19 mouse cellular contexts compared by ENCODE assay signal in the genomic region with DNA sequence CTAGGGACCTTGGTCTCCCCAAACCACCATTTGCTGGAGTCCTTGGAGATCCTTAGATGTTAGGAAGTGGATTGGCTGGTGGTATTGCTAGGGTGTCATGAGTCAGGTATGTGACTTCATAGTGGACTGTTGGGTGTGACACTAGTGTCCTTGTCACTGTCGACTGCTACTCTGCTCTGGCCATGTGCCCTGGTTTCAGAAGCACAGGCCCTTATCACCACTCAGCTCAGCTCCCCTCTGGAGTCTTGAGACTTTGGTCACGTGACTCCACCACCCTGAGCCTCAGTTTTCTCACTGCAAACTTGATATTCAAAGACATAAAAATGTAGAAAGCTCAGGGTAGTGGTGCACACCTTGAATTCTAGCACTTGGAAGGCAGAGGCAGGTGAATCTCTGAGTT.
"Had no signal": no experiment of that assay in that cellular context is flagged by ENCODE, and none has a peak within 500 bp of the region (broad histone marks: within the 10 kb centered on the region; RNA-seq: fewer than 3 reads in every experiment).

No protein-coding gene starts in this region.

- H3K27ac ChIP-seq: liver, embryonic 15.5 days; lung, embryonic 15.5 days; macrophage; midbrain, embryonic 13.5 days; midbrain, embryonic 15.5 days; neural tube, embryonic 12.5 days; stomach, embryonic 15.5 days; stomach, postnatal 0 days had no signal

- H3K4me2 ChIP-seq: liver, embryonic 15.5 days; lung, embryonic 15.5 days; midbrain, embryonic 11.5 days; midbrain, embryonic 13.5 days; midbrain, embryonic 15.5 days; neural tube, embryonic 12.5 days; stomach, embryonic 15.5 days had no signal

- ATAC-seq: liver, postnatal 0 days; lung, postnatal 0 days; midbrain, embryonic 13.5 days; midbrain, embryonic 15.5 days had no signal

- H3K4me3 ChIP-seq: liver, embryonic 15.5 days; lung, embryonic 15.5 days; megakaryocyte, embryonic 14.5 days; midbrain, embryonic 13.5 days; midbrain, embryonic 15.5 days; neural tube, embryonic 12.5 days; stomach, embryonic 15.5 days had no signal

- H3K27me3 ChIP-seq: liver, embryonic 15.5 days; lung, embryonic 15.5 days; midbrain, embryonic 15.5 days; neural tube, embryonic 12.5 days; stomach, embryonic 15.5 days had no signal

- H3K9ac ChIP-seq: liver, embryonic 15.5 days; liver, postnatal 0 days; lung, embryonic 15.5 days; midbrain, embryonic 13.5 days; midbrain, embryonic 15.5 days; neural tube, embryonic 12.5 days; stomach, embryonic 15.5 days had no signal

- H3K36me3 ChIP-seq: liver, embryonic 15.5 days; lung, embryonic 15.5 days; midbrain, embryonic 13.5 days; midbrain, embryonic 15.5 days; neural tube, embryonic 12.5 days; stomach, embryonic 15.5 days had no signal

- DNase-seq: liver, postnatal 0 days; lung, adult 2 months; lung, postnatal 14 days; lung, postnatal 36 days; right cerebral cortex, postnatal 14 days; thymus, adult 2 months; thymus, postnatal 25 days; thymus, postnatal 4 days had no signal

- H3K9me3 ChIP-seq: liver, embryonic 15.5 days; lung, embryonic 15.5 days; megakaryocyte, embryonic 14.5 days; midbrain, embryonic 13.5 days; midbrain, embryonic 15.5 days; neural tube, embryonic 12.5 days; stomach, embryonic 15.5 days had no signal
